Mouse (Mus musculus) limb, embryonic 14.5 days (tissue): ENCODE measurements around the gene Dnajb1. TPM values are rescaled to one million over a fixed set of nuclear protein-coding genes. Genes with fewer than 3 reads are reported as not detected.

Experiments used
- ATAC-seq: fragments of 200-750 bp; cut with Nextera tagmentation; 2 replicates; pipeline ENCODE4 v1.8.0; 2017; ENCODE audit warnings: low read depth, moderate number of reproducible peaks, moderate TSS enrichment; ENCODE audit not compliant: low FRiP score
- DNase-seq: peaks from one replicate; pipeline ENCODE4 v3.0.0-alpha.2; 2015; ENCODE audit warnings: low spot score
- H3K27ac ChIP-seq: fragments of 300-500 bp; sonication (generic); replicated peaks from 2 replicates; pipeline ENCODE4 v1.5.1; 2014; ENCODE audit warnings: low read depth, mild to moderate bottlenecking, low read length, moderate library complexity, mixed read lengths
- H3K27me3 ChIP-seq: fragments of 300-500 bp; sonication (generic); 2 replicates; pipeline ENCODE4 v1.6.1; 2014; ENCODE audit warnings: low read length, mixed read lengths; ENCODE audit not compliant: control insufficient read depth, insufficient read depth
- H3K36me3 ChIP-seq: fragments of 300-500 bp; sonication (generic); 2 replicates; pipeline ENCODE4 v1.6.1; 2014; ENCODE audit warnings: mild to moderate bottlenecking, low read length, moderate library complexity, mixed read lengths; ENCODE audit not compliant: control insufficient read depth, insufficient read depth
- H3K4me1 ChIP-seq: fragments of 300-500 bp; sonication (generic); 2 replicates; pipeline ENCODE4 v1.6.1; 2014; ENCODE audit warnings: antibody characterized with exemption, low read length, mixed read lengths; ENCODE audit not compliant: control insufficient read depth, insufficient read depth
- H3K4me2 ChIP-seq: fragments of 300-500 bp; sonication (generic); replicated peaks from 2 replicates; pipeline ENCODE4 v1.6.1; 2014; ENCODE audit warnings: low read depth, mild to moderate bottlenecking, low read length, moderate library complexity; ENCODE audit not compliant: severe bottlenecking
- H3K4me3 ChIP-seq: fragments of 300-500 bp; sonication (generic); replicated peaks from 2 replicates; pipeline ENCODE4 v1.5.1; 2014; ENCODE audit warnings: low read length
- H3K9ac ChIP-seq: fragments of 300-500 bp; sonication (generic); 2 replicates; pipeline ENCODE4 v1.6.1; 2014; ENCODE audit warnings: mild to moderate bottlenecking, low read depth, low read length, moderate library complexity; ENCODE audit not compliant: severe bottlenecking
- H3K9me3 ChIP-seq: fragments of 300-500 bp; sonication (generic); 2 replicates; pipeline ENCODE4 v1.6.1; 2016; ENCODE audit warnings: low read length; ENCODE audit not compliant: control insufficient read depth
- POLR2A ChIP-seq: fragments of 200-500 bp; IDR thresholded peaks from 2 replicates; pipeline ENCODE4 v1.8.0; 2012; ENCODE audit warnings: inconsistent platforms, mild to moderate bottlenecking, moderate library complexity, borderline replicate concordance; ENCODE audit not compliant: insufficient read depth, insufficient read length; ENCODE audit errors: extremely low read depth
- WGBS: fragments of 180-500 bp; shearing (Covaris S2); extraction: QIAGEN DNeasy Blood & Tissue Kit; methylation state at CpG from one replicate; pipeline ENCODE4 v1.1.7; 2014; 5-methylcytosine and 5-hydroxymethylcytosine counted together
- polyA plus RNA-seq, 2 experiments: library from polyadenylated mRNA; depleted of rRNA in 1 of 2; stranded (reverse) in 1 of 2; unstranded in 1 of 2; fragments of >200 nt; fragmentation: Nextera tagmentation in 1 of 2; extraction: Ambion mirVana in 1 of 2; gene quantifications; 2 replicates each; pipeline versions ENCODE4 v1.2.1 to v1.2.3; 2012 to 2014

Gene Dnajb1
- polyA plus RNA-seq, 2 experiments = 43.7 to 51.3 TPM

DNA sequence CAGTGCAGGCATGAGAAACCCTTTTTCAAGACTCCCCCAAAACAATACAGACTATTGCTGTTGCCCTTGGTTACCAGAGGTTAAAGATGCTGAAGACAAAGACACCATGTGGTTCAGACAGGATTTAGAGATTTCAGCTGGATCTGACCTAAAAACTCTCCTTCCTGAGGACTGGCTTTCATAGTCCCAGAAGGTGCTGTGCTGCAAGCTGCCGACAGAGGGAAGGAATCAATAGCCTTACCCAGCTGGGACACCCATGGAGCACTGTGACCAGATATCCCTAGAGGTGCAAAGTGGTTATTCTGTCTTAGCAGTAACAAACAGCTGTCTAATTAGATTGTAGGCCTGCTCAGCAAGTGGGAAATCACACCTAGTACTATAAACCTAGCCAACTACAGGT is 9.8 kb upstream of the Dnajb1 start:
- Histone ChIP-seq H3K9me3 (no peaks in the 10 kb centered on the region), H3K27me3 (no peaks in the 10 kb centered on the region), H3K36me3 (no peaks in the 10 kb centered on the region), H3K4me2 (no peak overlapping the region), H3K4me1 (peaks cover 3% of the 10 kb centered on the region), H3K9ac (no peak overlapping the region), H3K4me3 (no peak overlapping the region), H3K27ac (no peak overlapping the region)
- DNase-seq (no peak), ATAC-seq (no peak)
- 10% methylated on average over 1 of the region's 1 CpGs for WGBS
- TF ChIP-seq POLR2A = no peak

- H3K4me1 ChIP-seq = no peaks in the 10 kb centered on the region
- TF ChIP-seq POLR2A = no peak
- H3K4me2 ChIP-seq = no peak overlapping the region
- H3K36me3 ChIP-seq = no peaks in the 10 kb centered on the region
- H3K4me3 ChIP-seq = no peak overlapping the region
- DNase-seq (no peak), ATAC-seq (no peak)
- H3K27ac ChIP-seq = no peak overlapping the region
- H3K9me3 ChIP-seq = no peaks in the 10 kb centered on the region
- no peak overlapping the region for H3K9ac ChIP-seq
- no peaks in the 10 kb centered on the region for H3K27me3 ChIP-seq
Measured at GRCm38 (mm10) chr8:83599814-83600213, 8.2 kb upstream of the Dnajb1 start.

GRCm38 (mm10) chr8:83602650-83603029 is 5.4 kb upstream of the Dnajb1 start:
- DNase-seq (no peak), ATAC-seq (no peak)
- 75% methylated on average over 2 of the region's 2 CpGs for WGBS
- H3K27me3 ChIP-seq = no peaks in the 10 kb centered on the region
- H3K27ac ChIP-seq = no peak overlapping the region
- no peak overlapping the region for H3K4me3 ChIP-seq
- no peaks in the 10 kb centered on the region for H3K9me3 ChIP-seq
- no peak overlapping the region for H3K9ac ChIP-seq
- H3K4me1 ChIP-seq = peaks cover 6% of the 10 kb centered on the region; the same call in 1 of the 2 replicates
- no peak for TF ChIP-seq POLR2A
- no peaks in the 10 kb centered on the region for H3K36me3 ChIP-seq
- no peak overlapping the region for H3K4me2 ChIP-seq

DNA sequence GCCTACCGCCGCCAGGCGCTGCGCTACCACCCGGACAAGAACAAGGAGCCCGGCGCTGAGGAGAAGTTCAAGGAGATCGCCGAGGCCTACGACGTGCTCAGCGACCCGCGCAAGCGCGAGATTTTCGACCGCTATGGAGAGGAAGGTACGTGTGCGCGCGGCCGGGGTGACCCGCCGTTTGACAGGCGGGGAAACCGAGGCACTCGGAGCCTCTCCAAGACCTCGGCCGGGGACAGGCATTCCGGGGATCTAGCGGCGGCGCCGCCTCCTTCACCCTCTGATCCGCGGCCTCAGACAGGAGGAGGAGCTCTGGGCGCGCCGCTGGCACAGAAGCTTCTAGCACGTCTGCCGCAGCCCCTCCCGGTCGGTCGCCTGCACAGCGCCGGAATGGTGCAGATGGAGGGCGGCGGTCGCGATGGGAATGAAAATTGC is 421 bp downstream of the Dnajb1 start:
- peak overlapping the region; percentile 77 for H3K4me2 ChIP-seq
- H3K27me3 ChIP-seq = no peaks in the 10 kb centered on the region
- peaks cover 12% of the 10 kb centered on the region for H3K4me1 ChIP-seq
- peak overlapping the region; percentile 98 for H3K27ac ChIP-seq
- DNase-seq (peak; percentile 75), ATAC-seq (peak; percentile 69)
- TF ChIP-seq POLR2A = no peak
- peak overlapping the region; percentile 90 for H3K9ac ChIP-seq
- under 1% methylated on average over 47 of the region's 51 CpGs for WGBS
- no peaks in the 10 kb centered on the region for H3K9me3 ChIP-seq
- peaks cover 39% of the 10 kb centered on the region for H3K36me3 ChIP-seq
- H3K4me3 ChIP-seq = peak overlapping the region; percentile 85

GRCm38 (mm10) chr8:83609086-83609485 is 1.1 kb downstream of the Dnajb1 start:
- whole genome bisulfite sequencing = 23% methylated on average over 9 of the region's 9 CpGs
- no peak for DNase-seq
- Histone ChIP-seq H3K4me3 (peak overlapping the region; percentile 85), H3K36me3 (peaks cover 39% of the 10 kb centered on the region), H3K9ac (peak overlapping the region; percentile 90), H3K4me1 (peaks cover 12% of the 10 kb centered on the region), H3K4me2 (peak overlapping the region; percentile 77), H3K9me3 (no peaks in the 10 kb centered on the region), H3K27ac (peak overlapping the region; percentile 98), H3K27me3 (no peaks in the 10 kb centered on the region)
- ATAC-seq = no peak
- TF ChIP-seq POLR2A = no peak
